Mouse (Mus musculus) limb, embryonic 13.5 days (tissue): ENCODE data around the gene Drg2. TPM values are rescaled to one million over a fixed set of nuclear protein-coding genes. Genes with fewer than 3 reads are reported as not detected.

ENCODE experiments used
- ATAC-seq: fragments of 200-750 bp; cut with Nextera tagmentation; 2 replicates; pipeline ENCODE4 v1.8.0; 2017; ENCODE audit warnings: low read depth, moderate number of reproducible peaks, moderate TSS enrichment; ENCODE audit not compliant: low FRiP score
- H3K27ac ChIP-seq: fragments of 300-500 bp; sonication (generic); 2 replicates; pipeline ENCODE4 v1.5.1; 2015; ENCODE audit warnings: inconsistent platforms, mild to moderate bottlenecking, moderate library complexity
- H3K27me3 ChIP-seq: fragments of 300-500 bp; sonication (generic); 2 replicates; pipeline ENCODE4 v1.6.1; 2015; ENCODE audit warnings: mild to moderate bottlenecking, inconsistent platforms
- H3K36me3 ChIP-seq: fragments of 300-500 bp; sonication (generic); 2 replicates; pipeline ENCODE4 v1.6.1; 2015; ENCODE audit warnings: inconsistent platforms, mild to moderate bottlenecking, moderate library complexity
- H3K4me1 ChIP-seq: fragments of 300-500 bp; sonication (generic); 2 replicates; pipeline ENCODE4 v1.6.1; 2015; ENCODE audit warnings: inconsistent platforms
- H3K4me2 ChIP-seq: fragments of 300-500 bp; sonication (generic); replicated peaks from 2 replicates; pipeline ENCODE4 v1.6.1; 2015; ENCODE audit warnings: inconsistent platforms, mild to moderate bottlenecking, moderate library complexity
- H3K4me3 ChIP-seq: fragments of 300-500 bp; sonication (generic); 2 replicates; pipeline ENCODE4 v1.5.1; 2015; ENCODE audit warnings: moderate library complexity, mild to moderate bottlenecking, inconsistent platforms
- H3K9ac ChIP-seq: fragments of 300-500 bp; sonication (generic); 2 replicates; pipeline ENCODE4 v1.6.1; 2015; ENCODE audit warnings: mild to moderate bottlenecking, inconsistent platforms
- H3K9me3 ChIP-seq: fragments of 300-500 bp; sonication (generic); 2 replicates; pipeline ENCODE4 v1.6.1; 2016; ENCODE audit warnings: inconsistent platforms
- WGBS: fragments of 180-500 bp; shearing (Covaris S2); methylation state at CpG from one replicate; pipeline ENCODE4 v1.1.7; 2015; 5-methylcytosine and 5-hydroxymethylcytosine counted together
- polyA plus RNA-seq: library from polyadenylated mRNA; unstranded; fragments of >200 nt; fragmentation: Nextera tagmentation; extraction: Ambion mirVana; gene quantifications from 2 replicates; pipeline ENCODE4 v1.2.1, GENCODE M21; 2015

Gene Drg2
- polyA plus RNA-seq = 120 and 129 TPM in 2 replicates

GRCm38 (mm10) chr11:60454080-60454744, at the start of gene Drg2:
TSS of gene Drg2 (plus strand) at chr11:60454591.
- Histone ChIP-seq H3K9me3 (no peaks in the 10 kb centered on the region), H3K27me3 (no peaks in the 10 kb centered on the region), H3K4me2 (peak within 1 kb of the TSS; percentile 95), H3K27ac (peak within 1 kb of the TSS; percentile 67; the same call in 1 of the 2 replicates), H3K36me3 (peaks cover 31% of the 10 kb centered on the region), H3K9ac (peak within 1 kb of the TSS; percentile 91), H3K4me3 (peak within 1 kb of the TSS; percentile 83), H3K4me1 (peaks cover 16% of the 10 kb centered on the region)
- WGBS = 6% methylated on average over 27 of the region's 27 CpGs
- peak; percentile 95 for ATAC-seq

- no peaks in the 10 kb centered on the region for H3K9me3 ChIP-seq
- H3K9ac ChIP-seq = no peak overlapping the region
- ATAC-seq = no peak
- H3K4me3 ChIP-seq = no peak overlapping the region
- WGBS = 100% methylated on average over 1 of the region's 1 CpGs
- H3K4me2 ChIP-seq = no peak overlapping the region
- H3K27ac ChIP-seq = no peak overlapping the region
- H3K4me1 ChIP-seq = no peaks in the 10 kb centered on the region
- H3K36me3 ChIP-seq = peaks cover 82% of the 10 kb centered on the region
- H3K27me3 ChIP-seq = no peaks in the 10 kb centered on the region
These were observed 47.8 kb upstream of the Drg2 start for GRCm38 (mm10) chr11:60406606-60407005.

DNA sequence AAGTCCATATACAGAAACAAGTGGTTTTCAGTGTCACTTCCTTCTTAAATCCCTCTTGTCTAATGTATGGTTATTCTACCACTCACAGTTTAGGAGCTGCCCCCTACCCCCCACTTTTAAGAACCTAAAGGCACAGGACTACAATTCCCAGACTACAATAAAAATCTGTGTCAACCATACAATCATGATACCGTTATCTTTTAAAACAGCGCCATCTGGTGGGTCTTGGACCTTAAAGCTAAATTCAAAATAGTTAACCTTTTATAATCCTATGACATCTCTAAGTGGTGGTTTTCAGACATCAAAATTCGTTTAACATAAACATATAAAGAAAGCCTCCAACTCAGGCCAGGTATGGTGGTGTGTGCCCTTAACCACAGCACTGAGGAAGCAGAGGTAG, 42.2 kb upstream of the Drg2 start:
- H3K4me3 ChIP-seq = no peak overlapping the region
- WGBS = 11% methylated on average over 3 of the region's 3 CpGs
- no peak overlapping the region for H3K4me2 ChIP-seq
- H3K9me3 ChIP-seq = no peaks in the 10 kb centered on the region
- H3K27ac ChIP-seq = no peak overlapping the region
- H3K9ac ChIP-seq = no peak overlapping the region
- H3K27me3 ChIP-seq = no peaks in the 10 kb centered on the region
- H3K4me1 ChIP-seq = peaks cover 16% of the 10 kb centered on the region
- ATAC-seq = no peak
- peaks cover 26% of the 10 kb centered on the region for H3K36me3 ChIP-seq

DNA sequence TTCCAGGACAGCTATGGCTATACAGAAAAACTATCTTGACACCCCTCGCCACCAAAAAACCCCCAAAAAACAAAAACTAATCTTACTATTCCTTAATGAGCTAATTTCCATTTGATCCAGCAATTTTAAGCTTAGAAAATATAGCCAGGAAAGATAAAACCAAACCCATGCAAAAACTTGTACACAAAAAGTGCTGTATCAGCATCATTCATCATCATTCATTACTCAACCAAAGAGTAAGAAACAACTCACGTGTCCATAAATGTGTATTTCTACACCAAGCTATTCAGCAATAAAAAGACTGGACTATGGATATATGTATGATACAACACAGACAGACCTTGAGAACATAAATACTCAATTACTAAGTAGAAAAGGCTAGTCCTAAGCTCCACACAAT, 41.5 kb upstream of the Drg2 start:
- no peak overlapping the region for H3K4me3 ChIP-seq
- H3K4me1 ChIP-seq = peaks cover 16% of the 10 kb centered on the region
- no peaks in the 10 kb centered on the region for H3K9me3 ChIP-seq
- no peak for ATAC-seq
- H3K27ac ChIP-seq = no peak overlapping the region
- H3K4me2 ChIP-seq = no peak overlapping the region
- peaks cover 19% of the 10 kb centered on the region for H3K36me3 ChIP-seq
- no peak overlapping the region for H3K9ac ChIP-seq
- no peaks in the 10 kb centered on the region for H3K27me3 ChIP-seq
- 91% methylated on average over 2 of the region's 2 CpGs for WGBS

DNA sequence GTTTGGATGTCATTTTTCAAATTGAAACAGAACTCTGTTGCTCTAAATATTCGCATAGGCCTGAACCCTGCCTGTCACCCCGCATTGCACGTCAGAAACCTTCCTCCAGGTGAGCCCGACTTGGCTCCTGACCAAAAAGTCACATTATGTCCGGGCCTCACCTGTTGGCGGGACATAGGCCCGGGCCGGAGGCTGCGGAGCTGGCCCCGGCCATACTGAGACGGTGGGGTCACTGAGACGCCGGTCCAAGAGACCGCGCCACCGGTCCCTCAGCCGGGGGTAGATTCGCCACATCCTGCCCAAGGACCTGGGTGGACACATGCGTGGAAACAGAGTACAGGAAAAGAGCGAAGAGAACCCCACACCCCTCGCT, 37.8 kb upstream of the Drg2 start:
- Histone ChIP-seq H3K4me2 (peak overlapping the region; percentile 80), H3K9ac (peak overlapping the region; percentile 89), H3K9me3 (no peaks in the 10 kb centered on the region), H3K27me3 (no peaks in the 10 kb centered on the region), H3K4me1 (peaks cover 28% of the 10 kb centered on the region), H3K4me3 (peak overlapping the region; percentile 62), H3K27ac (peak overlapping the region; percentile 69; the same call in 1 of the 2 replicates), H3K36me3 (no peaks in the 10 kb centered on the region)
- no peak; the same call in 1 of the 2 replicates for ATAC-seq
- WGBS = under 1% methylated on average over 21 of the region's 21 CpGs

- peaks cover 28% of the 10 kb centered on the region for H3K4me1 ChIP-seq
- H3K27ac ChIP-seq = peak within 1 kb of the TSS; percentile 90
- peak within 1 kb of the TSS; percentile 95 for H3K4me2 ChIP-seq
- H3K9me3 ChIP-seq = no peaks in the 10 kb centered on the region
- ATAC-seq = peak; percentile 97
- no peaks in the 10 kb centered on the region for H3K36me3 ChIP-seq
- peak within 1 kb of the TSS; percentile 62 for H3K4me3 ChIP-seq
- no peaks in the 10 kb centered on the region for H3K27me3 ChIP-seq
- under 1% methylated on average over 53 of the region's 81 CpGs for WGBS
- H3K9ac ChIP-seq = peak within 1 kb of the TSS; percentile 89
These were observed 37.3 kb upstream of the Drg2 start, which contains the start of gene Gid4 for GRCm38 (mm10) chr11:60416963-60417716. TSS of gene Gid4 (plus strand) at chr11:60417145.

DNA sequence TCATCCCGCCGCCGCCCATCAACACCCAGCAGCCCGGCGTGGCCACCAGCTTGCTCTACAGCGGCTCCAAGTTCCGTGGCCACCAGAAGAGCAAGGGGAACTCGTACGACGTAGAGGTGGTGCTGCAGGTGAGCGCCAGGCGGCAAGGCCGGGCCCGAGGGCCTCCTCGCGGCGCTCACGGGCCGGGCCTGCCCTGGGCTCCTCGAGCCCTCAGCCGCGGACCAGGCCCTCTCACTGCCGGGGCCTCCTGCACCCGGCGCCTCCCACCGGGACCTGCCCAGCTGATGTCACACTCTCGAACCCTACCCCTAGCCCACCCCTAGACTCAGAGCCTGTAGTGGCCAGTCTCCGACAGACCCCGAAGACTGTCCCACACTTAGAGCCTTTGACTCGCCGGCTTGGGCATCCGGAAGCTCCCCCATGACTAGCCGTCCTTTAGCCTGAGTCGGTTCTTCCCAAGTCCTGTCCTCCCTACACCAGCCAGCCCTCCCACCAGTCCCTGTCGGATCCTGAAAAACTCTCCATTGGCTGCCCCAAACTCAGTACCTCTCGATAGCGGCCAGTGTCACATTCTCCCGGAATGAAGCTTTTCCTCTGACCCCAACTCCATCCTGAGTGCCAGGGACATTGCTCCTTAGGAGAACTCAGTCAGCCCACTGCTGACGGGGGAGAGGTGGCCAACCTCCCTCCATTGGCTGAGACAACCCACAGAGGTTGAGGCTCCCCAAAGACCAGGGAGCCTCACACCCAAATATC, 36.5 kb upstream of the Drg2 start, which contains the start of gene Atpaf2:
Atpaf2 (minus strand) TSS at position 741 of the 756 bp plus-strand sequence.
- Histone ChIP-seq H3K9me3 (no peaks in the 10 kb centered on the region), H3K27me3 (no peaks in the 10 kb centered on the region), H3K36me3 (no peaks in the 10 kb centered on the region), H3K9ac (peak within 1 kb of the TSS; percentile 86), H3K4me1 (peaks cover 28% of the 10 kb centered on the region), H3K4me2 (peak within 1 kb of the TSS; percentile 95), H3K27ac (peak within 1 kb of the TSS; percentile 90), H3K4me3 (peak within 1 kb of the TSS; percentile 62)
- no peak; the same call in none of the 2 replicates for ATAC-seq
- under 1% methylated on average over 39 of the region's 39 CpGs for WGBS

- ATAC-seq = no peak
- Histone ChIP-seq H3K4me2 (peak overlapping the region; percentile 95), H3K36me3 (no peaks in the 10 kb centered on the region; the same call in 1 of the 2 replicates), H3K9ac (peak overlapping the region; percentile 86), H3K4me1 (peaks cover 28% of the 10 kb centered on the region), H3K4me3 (peak overlapping the region; percentile 62), H3K27me3 (no peaks in the 10 kb centered on the region), H3K9me3 (no peaks in the 10 kb centered on the region), H3K27ac (no peak overlapping the region)
- 8% methylated on average over 6 of the region's 6 CpGs for WGBS
These were observed 36.0 kb upstream of the Drg2 start for GRCm38 (mm10) chr11:60418473-60418803.

- Histone ChIP-seq H3K27ac (no peak overlapping the region), H3K36me3 (peaks cover 23% of the 10 kb centered on the region), H3K4me2 (no peak overlapping the region), H3K4me1 (peaks cover 12% of the 10 kb centered on the region), H3K4me3 (no peak overlapping the region), H3K27me3 (no peaks in the 10 kb centered on the region), H3K9me3 (no peaks in the 10 kb centered on the region), H3K9ac (no peak overlapping the region)
- 60% methylated on average over 6 of the region's 6 CpGs for WGBS
- ATAC-seq = no peak
These were observed 32.2 kb upstream of the Drg2 start for GRCm38 (mm10) chr11:60422046-60422668.

- no peak overlapping the region for H3K4me2 ChIP-seq
- no peaks in the 10 kb centered on the region for H3K27me3 ChIP-seq
- no peaks in the 10 kb centered on the region for H3K9me3 ChIP-seq
- H3K4me3 ChIP-seq = no peak overlapping the region
- WGBS = 76% methylated on average over 1 of the region's 1 CpGs
- peaks cover 11% of the 10 kb centered on the region for H3K4me1 ChIP-seq
- ATAC-seq = no peak
- no peak overlapping the region for H3K27ac ChIP-seq
- peaks cover 31% of the 10 kb centered on the region for H3K36me3 ChIP-seq
- H3K9ac ChIP-seq = no peak overlapping the region
These were observed 31.4 kb upstream of the Drg2 start for GRCm38 (mm10) chr11:60423006-60423405.

DNA sequence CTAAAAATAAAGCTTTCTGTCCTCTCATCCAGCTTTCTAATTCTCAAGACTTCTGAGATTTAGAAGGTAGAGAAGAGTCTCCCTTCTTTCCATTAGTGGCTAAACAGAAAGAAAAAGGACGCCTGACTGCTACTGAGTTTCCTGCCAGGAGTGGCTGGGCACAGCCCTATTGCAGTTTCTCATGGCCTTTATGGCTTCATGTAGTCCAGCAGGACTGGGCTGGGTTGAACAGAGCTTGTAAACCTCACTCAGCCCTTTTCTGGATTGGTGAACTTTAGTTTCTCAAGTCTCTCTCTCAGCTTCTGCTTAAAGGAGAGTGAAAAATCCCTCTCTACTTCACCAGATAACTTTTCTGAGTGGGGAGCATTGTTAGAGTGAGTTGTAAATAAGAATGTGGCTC, 28.0 kb upstream of the Drg2 start:
- Histone ChIP-seq H3K4me1 (no peaks in the 10 kb centered on the region), H3K36me3 (peaks cover 51% of the 10 kb centered on the region), H3K4me3 (no peak overlapping the region), H3K27me3 (no peaks in the 10 kb centered on the region), H3K4me2 (no peak overlapping the region), H3K9me3 (no peaks in the 10 kb centered on the region), H3K27ac (no peak overlapping the region), H3K9ac (no peak overlapping the region)
- no peak for ATAC-seq
- WGBS = 78% methylated on average over 1 of the region's 1 CpGs
